Mouse (Mus musculus): ENCODE data around the gene Rpn1. TPM values are rescaled to one million over a fixed set of nuclear protein-coding genes. Genes with fewer than 3 reads are reported as not detected.

The Rpn1 gene
- polyA plus RNA-seq, 1 experiment from 2014 or later, result 278 TPM

GRCm38 (mm10) chr6:88068739-88069138 lies 15.5 kb upstream of the Rpn1 start:
- Histone ChIP-seq H3K36me3 (no peaks in the 10 kb centered on the region), H3K4me1 (0 out of 2 replicates have a peak, but pooled peaks cover 2% of the 10 kb centered on the region), H3K9me3 (replicated peaks) (no peaks in the 10 kb centered on the region), H3K27ac (no peak overlapping the region), H3K4me2 (replicated peaks) (no peak overlapping the region), H3K9ac (no peak overlapping the region), H3K27me3 (peaks cover 4% of the 10 kb centered on the region; the same call in 1 of the 2 replicates), H3K4me3 (no peak overlapping the region)
- ATAC-seq (ENCODE audit: low FRiP score), result no peak
- WGBS, result 98% methylated on average over 1 of the region's 1 CpGs

- 79% methylated on average over 5 of the region's 6 CpGs for WGBS
- Histone ChIP-seq H3K4me1 (0 out of 2 replicates have a peak, but pooled peaks cover 2% of the 10 kb centered on the region), H3K9me3 (replicated peaks) (no peaks in the 10 kb centered on the region), H3K4me3 (no peak overlapping the region), H3K4me2 (replicated peaks) (no peak overlapping the region), H3K27ac (no peak overlapping the region), H3K27me3 (peaks cover 4% of the 10 kb centered on the region; the same call in 1 of the 2 replicates), H3K36me3 (no peaks in the 10 kb centered on the region), H3K9ac (no peak overlapping the region)
- ATAC-seq (ENCODE audit: low FRiP score), result no peak
Measured at GRCm38 (mm10) chr6:88070468-88070867, 13.8 kb upstream of the Rpn1 start.

DNA sequence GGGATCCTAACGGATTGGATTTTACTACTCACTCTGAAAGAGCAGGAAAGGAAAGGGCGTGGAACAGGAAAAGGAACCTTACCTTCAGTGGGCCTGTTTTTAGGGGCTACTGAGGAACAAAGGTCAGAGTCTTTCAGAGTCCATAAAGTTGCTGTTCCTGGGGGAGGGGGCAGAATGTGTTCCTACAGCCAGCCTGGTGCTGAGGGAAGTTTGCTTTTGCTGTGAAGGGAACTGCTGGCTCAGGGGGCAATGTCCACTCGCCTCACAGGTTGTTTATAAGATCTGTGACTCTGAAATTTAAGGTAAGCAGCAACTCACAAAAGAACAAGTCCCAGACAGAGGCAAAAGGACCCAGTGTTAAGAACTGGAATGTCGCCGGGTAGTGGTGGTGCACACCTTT lies 13.1 kb upstream of the Rpn1 start:
- H3K4me2 ChIP-seq (replicated peaks), result no peak overlapping the region
- H3K4me1 ChIP-seq, result 0 out of 2 replicates have a peak, but pooled peaks cover under 1% of the 10 kb centered on the region
- H3K36me3 ChIP-seq, result no peaks in the 10 kb centered on the region
- H3K4me3 ChIP-seq, result no peak overlapping the region
- no peak for ATAC-seq (ENCODE audit: low FRiP score)
- no peak overlapping the region for H3K9ac ChIP-seq
- WGBS, result 75% methylated on average over 5 of the region's 5 CpGs
- H3K27me3 ChIP-seq, result peaks cover 4% of the 10 kb centered on the region; the same call in 1 of the 2 replicates
- H3K27ac ChIP-seq, result no peak overlapping the region
- no peaks in the 10 kb centered on the region for H3K9me3 ChIP-seq (replicated peaks)

DNA sequence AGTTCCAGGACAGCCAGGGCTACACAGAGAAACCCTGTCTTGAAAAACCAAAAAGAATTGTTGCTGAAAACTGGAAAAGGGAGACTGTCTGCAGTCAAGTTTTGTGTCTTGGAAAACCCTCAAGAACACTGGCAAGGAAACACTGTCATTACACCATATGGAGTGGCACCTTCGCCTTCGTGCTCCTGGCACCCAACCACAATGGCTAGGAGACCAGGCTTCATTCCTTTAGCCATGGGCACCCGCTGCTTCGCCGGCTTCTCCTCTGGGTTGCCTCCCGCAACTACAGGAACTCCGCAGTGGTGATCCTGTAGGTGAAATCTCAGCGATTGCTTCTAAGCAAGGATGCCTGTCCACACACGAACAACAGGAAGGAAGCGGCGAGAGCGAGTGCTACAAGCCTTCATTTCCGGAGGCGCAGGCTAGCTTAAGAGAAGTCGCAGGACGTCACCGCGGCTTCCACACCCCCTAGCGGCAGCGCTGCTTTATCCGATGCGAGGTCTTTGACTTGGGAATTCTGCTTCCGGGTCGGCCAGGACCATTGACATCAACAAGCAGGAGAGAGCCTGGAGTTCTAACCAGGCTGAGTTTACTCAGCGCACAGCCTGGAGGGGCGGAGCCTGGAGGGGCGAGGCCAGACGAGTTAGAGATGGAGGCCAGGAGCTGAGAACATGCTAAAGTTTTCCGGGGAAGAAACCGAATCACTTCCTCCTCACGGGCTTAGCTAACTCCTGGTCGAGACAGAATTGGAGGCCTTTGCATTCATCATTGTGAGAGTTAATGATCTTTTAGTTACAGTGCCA lies 9.3 kb upstream of the Rpn1 start:
- 4% methylated on average over 32 of the region's 32 CpGs for WGBS

DNA sequence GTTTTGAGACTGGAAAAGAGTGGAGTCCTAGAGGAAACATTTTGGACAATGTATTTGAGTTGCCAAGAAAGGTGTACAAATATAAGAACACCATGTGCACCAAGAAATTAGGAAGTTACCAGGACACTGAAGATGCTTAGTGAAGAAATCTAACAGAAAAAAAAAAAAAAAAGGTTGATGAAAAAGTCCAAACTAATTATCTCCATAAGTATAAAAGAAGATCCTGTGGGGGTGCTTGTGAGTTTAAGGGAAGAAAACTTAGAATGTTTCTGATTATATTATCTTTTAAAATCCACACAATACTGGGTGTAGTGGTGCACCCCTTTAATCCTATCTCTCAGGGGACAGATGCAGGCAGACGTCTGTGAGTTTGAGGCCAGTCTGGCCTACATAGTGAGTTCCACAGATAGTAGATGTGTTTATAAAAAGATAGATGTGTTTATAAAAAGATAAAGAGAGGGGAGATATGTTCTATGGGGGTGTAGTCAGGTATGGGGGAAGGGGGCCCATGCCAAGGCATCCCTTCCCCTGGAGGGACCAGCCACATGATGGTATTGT lies 8.2 kb upstream of the Rpn1 start:
- H3K9ac ChIP-seq, result no peak overlapping the region
- no peak for ATAC-seq (ENCODE audit: low FRiP score)
- H3K27me3 ChIP-seq, result peaks cover 24% of the 10 kb centered on the region
- no peak overlapping the region for H3K4me3 ChIP-seq
- 86% methylated on average over 1 of the region's 1 CpGs for WGBS
- H3K4me2 ChIP-seq (replicated peaks), result peak overlapping the region; percentile 63; the same call in 1 of the 2 replicates
- no peaks in the 10 kb centered on the region for H3K4me1 ChIP-seq
- H3K36me3 ChIP-seq, result no peaks in the 10 kb centered on the region
- no peak overlapping the region for H3K27ac ChIP-seq
- no peaks in the 10 kb centered on the region for H3K9me3 ChIP-seq (replicated peaks)

More for the DNA sequence above, 9.3 kb upstream of the Rpn1 start:
- Histone ChIP-seq H3K36me3 (no peaks in the 10 kb centered on the region), H3K4me1 (no peaks in the 10 kb centered on the region), H3K4me3 (peak overlapping the region; percentile 41), H3K4me2 (replicated peaks) (peak overlapping the region; percentile 63), H3K27ac (peak overlapping the region; percentile 91), H3K27me3 (peaks cover 25% of the 10 kb centered on the region), H3K9ac (peak overlapping the region; percentile 60), H3K9me3 (replicated peaks) (no peaks in the 10 kb centered on the region)
- peak; percentile 97 for ATAC-seq (ENCODE audit: low FRiP score)

GRCm38 (mm10) chr6:88083095-88083494 lies 1.2 kb upstream of the Rpn1 start:
- peaks cover 14% of the 10 kb centered on the region for H3K27me3 ChIP-seq
- ATAC-seq (ENCODE audit: low FRiP score), result no peak
- H3K4me1 ChIP-seq, result peaks cover 25% of the 10 kb centered on the region
- H3K4me3 ChIP-seq, result no peak overlapping the region
- H3K36me3 ChIP-seq, result 0 out of 2 replicates have a peak, but pooled peaks cover 2% of the 10 kb centered on the region
- no peak overlapping the region for H3K4me2 ChIP-seq (replicated peaks)
- no peak overlapping the region for H3K27ac ChIP-seq
- H3K9me3 ChIP-seq (replicated peaks), result no peaks in the 10 kb centered on the region
- WGBS, result 86% methylated on average over 7 of the region's 7 CpGs
- no peak overlapping the region for H3K9ac ChIP-seq

- peaks cover 7% of the 10 kb centered on the region; the same call in 1 of the 2 replicates for H3K36me3 ChIP-seq
- H3K4me1 ChIP-seq, result peaks cover 25% of the 10 kb centered on the region
- 71% methylated on average over 3 of the region's 3 CpGs for WGBS
- no peak overlapping the region for H3K9ac ChIP-seq
- ATAC-seq (ENCODE audit: low FRiP score), result no peak
- no peaks in the 10 kb centered on the region for H3K9me3 ChIP-seq (replicated peaks)
- peak overlapping the region; percentile 96 for H3K4me3 ChIP-seq
- H3K4me2 ChIP-seq (replicated peaks), result peak overlapping the region; percentile 94
- H3K27ac ChIP-seq, result no peak overlapping the region
- H3K27me3 ChIP-seq, result peaks cover 11% of the 10 kb centered on the region
Measured at GRCm38 (mm10) chr6:88083672-88084071, 610 bp upstream of the Rpn1 start.

DNA sequence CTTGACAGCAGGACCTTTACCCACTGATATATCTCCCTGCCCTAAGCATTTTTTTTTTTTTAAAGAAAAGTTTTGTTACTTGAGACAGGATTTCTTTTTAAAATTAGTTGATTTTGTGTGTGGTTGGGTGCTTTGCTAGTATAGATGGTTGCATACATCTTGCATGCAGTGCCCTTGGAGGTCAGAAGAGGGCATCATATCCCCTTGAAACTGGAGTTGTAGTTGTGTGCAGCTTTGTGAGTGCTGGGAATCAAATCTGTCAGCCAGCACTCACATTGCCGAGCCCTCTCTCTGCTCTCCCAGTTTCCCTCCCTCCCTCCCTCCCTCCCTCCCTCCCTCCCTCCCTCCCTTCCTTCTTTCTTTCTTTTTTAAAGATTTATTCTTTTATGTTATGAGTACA lies 4.7 kb downstream of the Rpn1 start:
- no peak overlapping the region for H3K9ac ChIP-seq
- no peak overlapping the region for H3K27ac ChIP-seq
- no peaks in the 10 kb centered on the region for H3K9me3 ChIP-seq (replicated peaks)
- no peaks in the 10 kb centered on the region for H3K27me3 ChIP-seq
- no peak overlapping the region for H3K4me3 ChIP-seq
- 86% methylated on average over 1 of the region's 1 CpGs for WGBS
- H3K36me3 ChIP-seq, result peaks cover 53% of the 10 kb centered on the region
- H3K4me2 ChIP-seq (replicated peaks), result no peak overlapping the region
- no peak for ATAC-seq (ENCODE audit: low FRiP score)
- peaks cover 22% of the 10 kb centered on the region for H3K4me1 ChIP-seq

- Histone ChIP-seq H3K9me3 (replicated peaks) (no peaks in the 10 kb centered on the region), H3K9ac (no peak overlapping the region), H3K4me3 (no peak overlapping the region), H3K36me3 (peaks cover 93% of the 10 kb centered on the region), H3K4me1 (no peaks in the 10 kb centered on the region), H3K27ac (no peak overlapping the region), H3K27me3 (no peaks in the 10 kb centered on the region), H3K4me2 (replicated peaks) (no peak overlapping the region)
- ATAC-seq (ENCODE audit: low FRiP score), result no peak
- 93% methylated on average over 7 of the region's 7 CpGs for WGBS
Measured at GRCm38 (mm10) chr6:88095377-88095776, 11.1 kb downstream of the Rpn1 start.

DNA sequence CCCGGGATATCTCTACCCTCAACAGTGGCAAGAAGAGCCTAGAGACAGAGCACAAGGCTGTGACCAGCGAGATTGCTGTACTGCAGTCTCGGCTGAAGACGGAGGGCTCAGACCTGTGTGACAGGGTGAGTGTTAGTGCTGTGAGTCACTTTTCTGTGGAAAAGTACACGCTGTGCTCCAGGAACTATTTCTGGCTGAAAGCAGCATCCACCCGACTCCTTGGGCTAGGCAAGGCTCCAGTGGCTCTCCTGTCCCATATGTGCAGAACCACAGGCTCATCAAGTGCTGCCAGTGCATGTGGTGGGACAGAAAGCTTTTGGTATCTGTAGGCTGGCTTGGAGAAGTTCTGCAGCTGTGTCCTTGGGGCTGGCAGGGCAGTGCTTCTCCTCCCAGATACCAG lies 17.8 kb downstream of the Rpn1 start:
- peaks cover 11% of the 10 kb centered on the region for H3K4me1 ChIP-seq
- H3K27me3 ChIP-seq, result no peaks in the 10 kb centered on the region
- no peak overlapping the region for H3K27ac ChIP-seq
- ATAC-seq (ENCODE audit: low FRiP score), result no peak
- H3K9me3 ChIP-seq (replicated peaks), result no peaks in the 10 kb centered on the region
- peaks cover 71% of the 10 kb centered on the region for H3K36me3 ChIP-seq
- WGBS, result 96% methylated on average over 6 of the region's 6 CpGs
- H3K9ac ChIP-seq, result no peak overlapping the region
- H3K4me3 ChIP-seq, result no peak overlapping the region
- no peak overlapping the region for H3K4me2 ChIP-seq (replicated peaks)

DNA sequence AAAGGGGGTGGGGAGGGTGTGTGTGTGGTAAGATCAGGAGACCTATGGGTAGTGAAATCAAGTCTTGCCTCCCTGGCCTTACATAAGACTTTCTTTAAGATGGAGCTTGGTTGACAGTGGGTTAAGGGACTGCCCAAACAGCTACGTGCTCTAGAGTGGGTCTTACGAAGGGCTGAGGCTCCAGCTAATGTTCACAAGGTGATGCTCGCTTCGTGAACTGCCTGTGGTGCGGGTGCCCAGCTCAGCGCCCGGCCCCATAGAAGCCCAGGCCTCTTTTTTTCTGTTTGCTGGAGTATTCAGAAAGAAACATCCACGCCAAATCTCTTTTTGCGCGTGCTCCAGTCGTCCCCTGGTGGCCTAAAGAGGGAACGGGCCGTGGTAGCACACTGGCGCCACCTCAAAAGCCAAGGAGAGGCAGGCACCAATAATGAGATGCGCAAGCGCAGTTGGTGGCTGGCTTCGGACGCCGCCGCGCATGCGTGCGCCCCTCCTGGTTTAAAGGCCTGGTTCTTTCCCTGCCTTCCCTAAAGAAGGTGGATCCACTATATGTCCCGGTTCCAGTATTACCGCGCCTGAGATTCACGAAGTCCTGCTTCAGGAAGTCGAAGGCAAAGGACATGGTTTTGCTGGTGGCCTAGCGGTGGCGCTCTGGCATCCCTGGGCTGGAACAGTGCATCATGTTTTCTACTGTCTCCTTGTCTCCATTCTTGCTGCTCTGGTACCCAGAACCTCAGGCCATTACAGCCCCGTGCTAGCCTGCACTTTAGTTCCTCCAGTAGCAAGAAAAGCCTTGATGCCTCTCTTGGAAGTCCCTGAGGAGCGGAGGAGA lies 21.7 kb downstream of the Rpn1 start:
- Histone ChIP-seq H3K27me3 (no peaks in the 10 kb centered on the region), H3K9ac (peak overlapping the region; percentile 54), H3K9me3 (replicated peaks) (no peaks in the 10 kb centered on the region), H3K27ac (peak overlapping the region; percentile 42), H3K36me3 (peaks cover 33% of the 10 kb centered on the region), H3K4me1 (peaks cover 11% of the 10 kb centered on the region), H3K4me3 (0 out of 2 replicates have a peak overlapping the region, but pooled peaks have one; percentile 8), H3K4me2 (replicated peaks) (peak overlapping the region; percentile 43)
- WGBS, result 11% methylated on average over 32 of the region's 32 CpGs
- ATAC-seq (ENCODE audit: low FRiP score), result peak; percentile 87

- Histone ChIP-seq H3K36me3 (peaks cover 26% of the 10 kb centered on the region), H3K4me1 (peaks cover 11% of the 10 kb centered on the region), H3K4me2 (replicated peaks) (peak overlapping the region; percentile 43), H3K27me3 (no peaks in the 10 kb centered on the region), H3K27ac (peak overlapping the region; percentile 19; the same call in 1 of the 2 replicates), H3K9me3 (replicated peaks) (no peaks in the 10 kb centered on the region), H3K9ac (peak overlapping the region; percentile 54), H3K4me3 (no peak overlapping the region)
- ATAC-seq (ENCODE audit: low FRiP score), result peak; percentile 50
- 96% methylated on average over 12 of the region's 12 CpGs for WGBS
Measured at GRCm38 (mm10) chr6:88106612-88107123, 22.4 kb downstream of the Rpn1 start.

Measured in hindbrain, embryonic 12.5 days (tissue).